Mouse (Mus musculus) liver, adult (tissue): ENCODE data around the gene Gm17026.
"Not testable (repeated sequence)": the region's sequence is repeated elsewhere in the genome, so short reads cannot be mapped to it uniquely, and the experiment has no call there.

ENCODE experiments used
- GATA4 ChIP-seq: IDR thresholded peaks from 2 replicates; pipeline ENCODE4 v1.6.1; 2014; ENCODE audit warnings: mild to moderate bottlenecking, low read length; ENCODE audit not compliant: insufficient replicate concordance

Gene Gm17026

DNA sequence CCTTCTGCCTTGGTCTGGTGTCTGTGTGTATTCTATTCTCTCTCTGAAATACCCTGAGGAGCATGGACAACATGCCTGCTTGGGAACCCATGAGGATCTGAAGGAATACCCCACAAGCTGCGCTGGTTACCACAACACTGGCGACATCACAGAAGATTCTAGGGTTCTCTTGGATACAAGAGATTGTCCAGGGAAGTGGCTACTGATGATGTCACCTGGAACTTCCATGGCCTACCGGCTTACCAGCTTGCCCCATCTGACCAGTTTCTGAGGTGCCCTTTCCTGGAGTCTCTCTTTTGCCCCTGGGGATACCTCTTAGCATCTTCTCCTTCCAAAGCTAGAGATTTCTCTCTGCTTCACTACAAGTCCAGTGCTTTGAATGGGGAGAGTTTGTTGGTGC is at the start of gene Gm17026:
Gene Gm17026 (minus strand): TSS at position 101 of the 400 bp plus-strand sequence.
- TF ChIP-seq GATA4: not testable (repeated sequence)

- TF ChIP-seq GATA4: not testable (repeated sequence)
These were observed 37.4 kb upstream of the Gm17026 start, which contains the start of gene Gm9611 for GRCm38 (mm10) chr14:42297258-42297657. Gene Gm9611 (minus strand): TSS chr14:42297358.
